Mouse (Mus musculus): ENCODE results near the gene Ttll1.

DNA sequence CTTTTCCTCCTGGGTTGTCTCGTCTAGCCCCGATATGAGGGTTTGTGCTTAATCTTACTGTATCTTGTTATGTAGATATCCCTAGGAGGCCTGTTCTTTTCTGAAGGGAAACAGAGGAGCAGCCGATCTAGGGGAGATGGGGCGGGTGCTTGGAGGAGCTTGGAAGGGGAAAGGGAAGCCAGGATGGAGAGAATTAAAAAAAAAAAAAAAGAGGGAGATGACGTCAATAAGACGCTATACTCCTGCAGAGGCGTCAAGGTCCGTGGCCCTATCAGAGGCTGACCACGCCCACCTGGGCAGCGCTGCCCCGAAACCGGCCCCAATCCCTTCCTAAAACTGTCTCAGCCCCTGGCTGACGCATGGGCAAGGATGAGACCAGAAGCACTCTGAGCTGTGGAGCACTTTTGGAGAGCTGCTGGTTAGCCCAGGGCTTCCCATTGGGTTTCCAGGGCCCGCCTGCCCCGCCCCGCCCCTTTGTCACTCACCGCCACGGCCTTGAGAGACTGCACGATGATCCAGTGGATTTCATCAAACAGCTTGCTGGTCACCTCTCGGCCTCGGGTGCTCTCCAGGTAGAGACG, 14.8 kb downstream of the Ttll1 start:
- no peak for TF ChIP-seq EP300 (IDR thresholded peaks at IDR 0.05)
- TF ChIP-seq CTCF (IDR thresholded peaks at IDR 0.05), result no peak
